Mouse (Mus musculus) kidney, postnatal 10 days (tissue): Measurements from ENCODE around the gene Rptor.

Experiments
- DNase-seq: peaks from one replicate; pipeline ENCODE4 v3.0.0; 2021; ENCODE audit warnings: mixed read lengths

The Rptor gene

GRCm38 (mm10) chr11:119607464-119607863 lies 4.8 kb downstream of the Rptor start:
- no peak for DNase-seq

- no peak for DNase-seq
These were observed 8.8 kb downstream of the Rptor start for GRCm38 (mm10) chr11:119611496-119611895.

GRCm38 (mm10) chr11:119612179-119612578 lies 9.5 kb downstream of the Rptor start:
- DNase-seq = no peak

DNA sequence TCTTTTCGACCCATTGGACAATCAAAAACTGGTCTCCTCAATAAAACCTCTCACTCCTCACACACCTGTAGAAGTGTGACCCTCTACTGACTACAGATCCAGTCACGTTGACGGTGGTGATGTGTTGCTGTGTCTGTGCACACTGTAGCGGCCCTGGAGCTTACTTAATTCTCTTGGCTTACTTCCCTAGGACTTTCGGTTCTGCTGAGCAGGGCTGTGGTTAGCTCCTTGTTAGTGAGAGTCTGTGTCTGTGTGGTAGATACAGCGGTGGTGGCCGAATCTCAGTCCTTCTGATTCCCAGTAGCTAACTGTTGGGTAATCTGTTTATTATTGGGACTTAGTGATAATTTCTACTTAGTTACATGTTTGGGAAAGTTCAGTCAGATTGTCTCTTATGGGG lies 12.4 kb downstream of the Rptor start:
- no peak for DNase-seq

DNA sequence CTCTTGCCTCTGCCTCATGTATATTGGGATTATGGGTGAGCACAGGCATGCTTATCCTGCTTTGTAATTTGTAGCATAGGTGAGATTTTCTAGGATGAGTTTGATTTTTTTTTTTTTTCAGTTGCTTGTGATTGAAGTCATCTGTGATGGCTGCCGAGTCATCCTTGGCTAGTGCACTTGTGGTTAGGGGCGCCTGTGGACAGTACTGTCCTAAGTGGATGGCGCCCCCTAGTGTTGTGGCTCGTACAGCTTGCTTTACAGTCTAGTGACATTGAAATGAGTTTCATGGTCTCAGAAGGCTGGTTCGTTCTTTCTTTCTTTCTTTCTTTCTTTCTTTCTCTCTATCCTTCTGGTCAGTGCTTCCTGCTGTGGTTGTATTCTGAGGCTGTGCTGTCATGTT lies 16.1 kb downstream of the Rptor start:
- peak; percentile 63 for DNase-seq

- DNase-seq = no peak
These were observed 18.6 kb downstream of the Rptor start for GRCm38 (mm10) chr11:119621266-119621665.

- no peak for DNase-seq
These were observed 21.1 kb downstream of the Rptor start for GRCm38 (mm10) chr11:119623800-119624199.

DNA sequence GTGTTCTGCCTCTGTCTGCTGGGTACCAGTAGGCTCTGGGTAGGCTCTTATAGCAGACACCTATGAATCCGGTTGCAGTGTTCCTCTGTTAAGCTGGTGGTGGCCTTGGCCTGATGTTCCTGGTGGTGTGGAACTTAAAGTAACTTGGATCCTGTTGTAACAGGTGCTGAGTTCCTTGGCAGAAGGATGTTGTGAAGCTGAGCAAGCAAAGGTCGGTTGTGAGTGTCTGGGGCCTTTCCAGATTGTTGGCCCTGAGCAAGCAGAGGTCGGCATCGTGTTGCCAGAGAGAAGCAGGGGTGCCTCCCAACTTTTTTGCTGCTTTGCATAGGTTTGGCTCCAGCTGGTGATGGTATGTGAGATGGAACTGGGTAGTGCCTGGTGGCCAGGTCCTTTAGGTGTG lies 21.7 kb downstream of the Rptor start:
- no peak for DNase-seq

GRCm38 (mm10) chr11:119624955-119625354 lies 22.2 kb downstream of the Rptor start:
- no peak for DNase-seq

DNA sequence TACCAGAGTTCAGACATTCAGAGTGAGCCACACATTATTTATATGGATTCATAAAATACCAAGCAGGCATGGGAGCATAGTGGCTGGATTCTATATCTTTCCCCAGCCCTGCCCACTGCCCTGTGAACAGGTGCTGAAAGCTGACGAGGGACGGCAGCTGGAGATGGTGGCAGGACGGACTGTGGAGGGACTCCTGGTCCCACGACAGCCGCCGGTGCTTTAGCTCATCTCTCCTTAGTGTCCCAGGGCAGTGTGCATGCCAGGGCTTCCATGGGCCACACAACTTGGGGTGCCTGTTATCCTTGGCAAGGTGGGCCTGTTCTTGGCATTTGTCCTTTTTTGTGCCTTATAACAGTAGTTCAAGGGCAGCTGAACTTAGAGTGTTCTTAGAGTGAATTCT lies 22.8 kb downstream of the Rptor start:
- no peak for DNase-seq

DNA sequence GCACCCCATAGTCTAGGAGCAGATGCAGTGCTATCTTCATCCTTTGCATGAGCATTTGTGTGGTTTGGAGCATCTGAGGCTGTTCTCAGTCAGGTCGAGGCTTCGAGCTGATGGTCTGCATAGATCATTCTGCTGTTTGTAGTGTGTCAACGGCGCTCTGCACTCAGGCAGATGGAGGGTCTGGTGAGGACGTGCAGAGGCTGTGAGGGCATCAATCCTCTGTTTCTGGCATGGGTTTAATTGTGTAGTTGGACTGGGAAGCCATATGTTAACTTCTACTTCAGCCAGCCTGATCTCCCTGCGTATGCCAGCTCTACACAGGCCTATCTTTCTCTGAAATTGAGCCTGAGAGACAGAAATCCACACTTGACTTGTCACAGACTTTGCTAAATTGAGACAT lies 23.2 kb downstream of the Rptor start:
- DNase-seq = no peak

- no peak for DNase-seq
These were observed 24.5 kb downstream of the Rptor start for GRCm38 (mm10) chr11:119627243-119627642.

GRCm38 (mm10) chr11:119629072-119629471 lies 26.4 kb downstream of the Rptor start:
- no peak for DNase-seq

- no peak for DNase-seq
These were observed 27.6 kb downstream of the Rptor start for GRCm38 (mm10) chr11:119630329-119630728.

DNA sequence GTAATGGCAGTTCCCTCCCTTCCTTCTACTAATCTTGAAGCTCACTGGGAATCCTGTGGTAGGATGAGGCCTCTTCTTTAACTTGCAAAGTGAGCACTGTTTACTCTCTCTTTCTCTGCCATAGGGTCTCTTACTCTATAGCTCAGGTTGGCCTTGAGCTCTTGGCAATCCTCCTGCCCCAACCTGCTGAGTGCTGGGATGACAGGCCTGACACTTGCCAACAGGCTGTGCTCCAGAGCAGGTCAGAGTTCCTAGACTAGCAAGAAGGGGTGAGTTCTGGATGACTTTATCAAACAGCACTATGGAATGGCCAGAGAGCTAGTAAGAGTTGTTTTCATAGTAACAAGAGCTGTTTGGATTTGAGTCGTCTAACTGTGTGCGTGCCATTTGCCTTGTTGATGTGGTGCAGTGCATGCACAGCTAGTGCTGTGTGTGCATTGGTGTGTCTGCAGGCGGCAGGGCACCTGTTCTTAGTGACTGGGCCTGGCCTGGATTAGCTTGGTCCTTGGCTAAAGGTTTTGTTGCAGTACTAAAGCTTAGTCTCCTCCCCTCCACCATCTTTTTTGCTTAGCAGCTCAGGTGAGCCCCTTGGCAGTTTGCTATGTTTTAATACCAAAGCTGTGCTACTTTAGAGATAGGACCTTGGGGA lies 28.6 kb downstream of the Rptor start:
- no peak for DNase-seq

GRCm38 (mm10) chr11:119636371-119636883 lies 33.7 kb downstream of the Rptor start:
- DNase-seq = no peak

- peak; percentile 33 for DNase-seq
These were observed 34.8 kb downstream of the Rptor start for GRCm38 (mm10) chr11:119637519-119637918.

- DNase-seq = no peak
These were observed 37.8 kb downstream of the Rptor start for GRCm38 (mm10) chr11:119640491-119640890.

- DNase-seq = no peak
These were observed 39.2 kb downstream of the Rptor start for GRCm38 (mm10) chr11:119641831-119642381.

GRCm38 (mm10) chr11:119643347-119643746 lies 40.6 kb downstream of the Rptor start:
- DNase-seq = no peak

DNA sequence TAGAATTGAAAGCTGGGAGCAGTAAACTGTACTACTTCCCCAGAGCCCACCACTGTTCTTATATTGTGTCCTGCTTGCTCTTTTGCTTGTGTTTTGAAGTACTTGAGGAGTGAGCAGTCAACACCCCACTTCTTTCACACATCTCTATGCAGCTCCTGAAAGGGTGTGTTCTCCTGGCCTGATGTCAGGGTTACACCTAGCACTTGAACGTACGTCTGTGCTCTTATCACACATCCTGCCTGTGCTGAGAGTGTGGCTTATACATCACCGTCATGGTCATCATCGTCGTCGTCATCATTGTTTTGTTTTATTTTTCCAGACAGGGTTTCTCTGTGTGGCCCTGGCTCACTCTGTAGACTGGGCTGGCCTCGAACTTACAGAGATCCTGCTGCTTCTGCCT lies 41.4 kb downstream of the Rptor start:
- no peak for DNase-seq

DNA sequence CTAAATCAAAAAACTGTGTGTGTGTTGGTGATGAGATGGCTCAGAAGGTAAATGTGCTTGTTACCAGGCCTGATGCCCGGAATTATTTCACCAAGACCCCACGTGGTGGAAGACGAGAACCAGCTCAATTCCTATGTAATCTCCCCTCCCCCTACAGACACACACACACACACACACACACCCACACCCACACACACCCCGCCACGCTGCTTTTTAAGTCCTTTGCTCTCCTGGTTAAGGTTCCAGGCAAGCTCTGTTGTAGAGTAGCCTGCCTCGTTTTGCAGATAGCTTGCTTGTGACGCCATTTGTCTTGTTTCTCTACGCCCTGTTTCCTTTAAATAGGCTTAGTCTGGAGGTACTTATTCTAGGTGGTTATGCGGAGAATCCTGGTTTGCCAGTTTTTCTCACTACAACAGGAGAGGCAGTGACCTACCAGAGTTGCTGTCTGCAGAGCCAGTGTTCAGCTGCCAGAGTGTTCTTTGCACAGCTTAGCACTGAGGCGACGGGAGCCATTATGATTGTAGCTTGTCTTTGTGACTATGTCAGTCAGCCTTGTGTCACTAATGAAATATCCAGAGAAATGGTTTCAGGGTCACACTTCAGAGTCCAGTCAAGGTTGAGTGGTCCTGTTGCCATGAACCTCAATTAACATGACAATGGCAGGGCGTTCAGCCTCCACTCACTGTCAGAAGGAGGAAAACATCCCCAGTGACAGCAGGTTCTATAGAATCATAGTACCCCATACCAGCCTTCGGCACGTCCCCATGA lies 42.1 kb downstream of the Rptor start:
- DNase-seq = no peak

GRCm38 (mm10) chr11:119650456-119650855 lies 47.8 kb downstream of the Rptor start:
- no peak for DNase-seq

DNA sequence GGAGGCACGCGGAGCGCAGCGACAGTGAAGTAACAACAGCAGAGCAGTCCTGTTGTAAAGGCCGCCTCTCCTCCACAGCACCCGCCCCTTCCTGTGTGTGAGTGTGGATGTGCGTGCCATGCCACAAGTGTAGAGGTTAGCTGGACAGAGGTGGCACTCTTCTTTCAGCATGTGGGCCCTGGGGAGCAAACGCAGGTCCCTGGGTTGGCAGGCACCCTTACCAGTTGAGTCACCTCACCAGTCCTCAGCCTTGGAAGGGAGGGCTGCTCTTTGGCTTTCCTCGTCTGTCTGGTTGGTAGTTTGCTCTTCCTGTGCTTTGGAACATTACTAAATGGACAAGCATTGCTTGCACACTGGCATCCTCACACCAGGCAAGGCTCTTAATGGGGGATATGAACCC lies 50.6 kb downstream of the Rptor start:
- no peak for DNase-seq
